Mouse (Mus musculus) lung, embryonic 15.5 days (tissue): ENCODE results near the gene Pmm1. TPM values are rescaled to one million over a fixed set of nuclear protein-coding genes. Genes with fewer than 3 reads are reported as not detected.

Experiments used
- ATAC-seq: fragments of 200-750 bp; cut with Nextera tagmentation; 2 replicates; pipeline ENCODE4 v1.8.0; 2017; ENCODE audit warnings: moderate number of reproducible peaks, borderline replicate concordance; ENCODE audit not compliant: low FRiP score, low TSS enrichment; ENCODE audit errors: extremely low read depth
- H3K27ac ChIP-seq: fragments of 300-500 bp; sonication (generic); 2 replicates; pipeline ENCODE4 v1.5.1; 2015; ENCODE audit warnings: moderate library complexity, mild to moderate bottlenecking, inconsistent platforms
- H3K27me3 ChIP-seq: fragments of 300-500 bp; sonication (generic); 2 replicates; pipeline ENCODE4 v1.6.1; 2015; ENCODE audit warnings: inconsistent platforms
- H3K36me3 ChIP-seq: fragments of 300-500 bp; sonication (generic); 2 replicates; pipeline ENCODE4 v1.6.1; 2015; ENCODE audit warnings: inconsistent platforms
- H3K4me1 ChIP-seq: fragments of 300-500 bp; sonication (generic); 2 replicates; pipeline ENCODE4 v1.6.1; 2015; ENCODE audit warnings: inconsistent platforms
- H3K4me2 ChIP-seq: fragments of 300-500 bp; sonication (generic); 2 replicates; pipeline ENCODE4 v1.6.1; 2015; ENCODE audit warnings: inconsistent platforms, mild to moderate bottlenecking, moderate library complexity
- H3K4me3 ChIP-seq: fragments of 300-500 bp; sonication (generic); 2 replicates; pipeline ENCODE4 v1.5.1; 2015; ENCODE audit warnings: mild to moderate bottlenecking, inconsistent platforms
- H3K9ac ChIP-seq: fragments of 300-500 bp; sonication (generic); 2 replicates; pipeline ENCODE4 v1.6.1; 2015; ENCODE audit warnings: inconsistent platforms
- H3K9me3 ChIP-seq: fragments of 300-500 bp; sonication (generic); 2 replicates; pipeline ENCODE4 v1.6.1; 2016; ENCODE audit warnings: inconsistent platforms
- WGBS: fragments of 180-500 bp; shearing (Covaris S2); methylation state at CpG from one replicate; pipeline ENCODE4 v1.1.7; 2015; 5-methylcytosine and 5-hydroxymethylcytosine counted together
- polyA plus RNA-seq: library from polyadenylated mRNA; unstranded; fragments of >200 nt; fragmentation: Nextera tagmentation; extraction: Ambion mirVana; gene quantifications from 2 replicates; pipeline ENCODE4 v1.2.1, GENCODE M21; 2015

Pmm1 gene
- polyA plus RNA-seq, 1 experiment from 2014 or later: 37.1 TPM

GRCm38 (mm10) chr15:81954716-81955115 is 6.0 kb downstream of the Pmm1 start:
- no peak overlapping the region for H3K27ac ChIP-seq
- H3K9ac ChIP-seq: no peak overlapping the region
- peaks cover 15% of the 10 kb centered on the region for H3K36me3 ChIP-seq
- H3K4me1 ChIP-seq: no peaks in the 10 kb centered on the region
- H3K9me3 ChIP-seq: no peaks in the 10 kb centered on the region
- no peak overlapping the region for H3K4me3 ChIP-seq
- no peak for ATAC-seq
- H3K4me2 ChIP-seq: no peak overlapping the region
- no peaks in the 10 kb centered on the region for H3K27me3 ChIP-seq
- 82% methylated on average over 6 of the region's 6 CpGs for WGBS

GRCm38 (mm10) chr15:81954151-81954583 is 6.6 kb downstream of the Pmm1 start:
- WGBS: 93% methylated on average over 9 of the region's 9 CpGs
- Histone ChIP-seq H3K9me3 (no peaks in the 10 kb centered on the region), H3K4me1 (no peaks in the 10 kb centered on the region), H3K4me3 (no peak overlapping the region), H3K27ac (no peak overlapping the region), H3K36me3 (peaks cover 15% of the 10 kb centered on the region), H3K27me3 (no peaks in the 10 kb centered on the region), H3K9ac (no peak overlapping the region), H3K4me2 (no peak overlapping the region)
- no peak for ATAC-seq

GRCm38 (mm10) chr15:81952310-81952709 is 8.4 kb downstream of the Pmm1 start:
- Histone ChIP-seq H3K4me3 (no peak overlapping the region), H3K9ac (no peak overlapping the region), H3K9me3 (no peaks in the 10 kb centered on the region), H3K4me1 (no peaks in the 10 kb centered on the region), H3K4me2 (no peak overlapping the region), H3K27ac (no peak overlapping the region), H3K27me3 (no peaks in the 10 kb centered on the region), H3K36me3 (peaks cover 15% of the 10 kb centered on the region)
- 78% methylated on average over 4 of the region's 4 CpGs for WGBS
- ATAC-seq: no peak

- no peak overlapping the region for H3K27ac ChIP-seq
- WGBS: 73% methylated on average over 9 of the region's 9 CpGs
These were observed 9.6 kb downstream of the Pmm1 start for GRCm38 (mm10) chr15:81951159-81951558.

GRCm38 (mm10) chr15:81950716-81951115 is 10.0 kb downstream of the Pmm1 start:
- no peak overlapping the region for H3K4me3 ChIP-seq
- no peaks in the 10 kb centered on the region for H3K27me3 ChIP-seq
- no peak for ATAC-seq
- H3K27ac ChIP-seq: no peak overlapping the region
- no peaks in the 10 kb centered on the region for H3K4me1 ChIP-seq
- H3K36me3 ChIP-seq: peaks cover 15% of the 10 kb centered on the region
- no peaks in the 10 kb centered on the region for H3K9me3 ChIP-seq
- 71% methylated on average over 5 of the region's 5 CpGs for WGBS
- H3K4me2 ChIP-seq: no peak overlapping the region
- H3K9ac ChIP-seq: no peak overlapping the region

More at GRCm38 (mm10) chr15:81951159-81951558, 9.6 kb downstream of the Pmm1 start:
- ATAC-seq: no peak
- Histone ChIP-seq H3K9me3 (no peaks in the 10 kb centered on the region), H3K36me3 (peaks cover 15% of the 10 kb centered on the region), H3K4me2 (no peak overlapping the region), H3K27me3 (no peaks in the 10 kb centered on the region), H3K4me3 (no peak overlapping the region), H3K9ac (no peak overlapping the region), H3K4me1 (no peaks in the 10 kb centered on the region)

GRCm38 (mm10) chr15:81949476-81950131 is 11.1 kb downstream of the Pmm1 start:
- Histone ChIP-seq H3K27ac (no peak overlapping the region), H3K9ac (no peak overlapping the region), H3K36me3 (peaks cover 10% of the 10 kb centered on the region; the same call in 1 of the 2 replicates), H3K4me2 (no peak overlapping the region), H3K9me3 (no peaks in the 10 kb centered on the region), H3K4me3 (no peak overlapping the region), H3K27me3 (no peaks in the 10 kb centered on the region), H3K4me1 (no peaks in the 10 kb centered on the region)
- 70% methylated on average over 11 of the region's 11 CpGs for WGBS
- ATAC-seq: no peak

GRCm38 (mm10) chr15:81949076-81949475 is 11.7 kb downstream of the Pmm1 start:
- H3K4me2 ChIP-seq: no peak overlapping the region

GRCm38 (mm10) chr15:81943176-81943749 is 17.5 kb downstream of the Pmm1 start:
- no peak overlapping the region for H3K27ac ChIP-seq
- H3K36me3 ChIP-seq: no peaks in the 10 kb centered on the region
- H3K4me3 ChIP-seq: no peak overlapping the region
- no peak overlapping the region for H3K4me2 ChIP-seq
- no peaks in the 10 kb centered on the region; the same call in 1 of the 2 replicates for H3K4me1 ChIP-seq
- H3K9me3 ChIP-seq: no peaks in the 10 kb centered on the region
- no peaks in the 10 kb centered on the region for H3K27me3 ChIP-seq
- no peak overlapping the region for H3K9ac ChIP-seq
- ATAC-seq: no peak
- WGBS: 14% methylated on average over 9 of the region's 9 CpGs

More at GRCm38 (mm10) chr15:81949076-81949475, 11.7 kb downstream of the Pmm1 start:
- Histone ChIP-seq H3K27ac (no peak overlapping the region), H3K4me1 (no peaks in the 10 kb centered on the region), H3K9me3 (no peaks in the 10 kb centered on the region), H3K9ac (no peak overlapping the region), H3K36me3 (peaks cover 4% of the 10 kb centered on the region; the same call in 1 of the 2 replicates), H3K4me3 (no peak overlapping the region), H3K27me3 (no peaks in the 10 kb centered on the region)
- WGBS: 69% methylated on average over 10 of the region's 10 CpGs
- ATAC-seq: no peak

GRCm38 (mm10) chr15:81941010-81941409 is 19.7 kb downstream of the Pmm1 start:
- Histone ChIP-seq H3K9me3 (no peaks in the 10 kb centered on the region), H3K4me1 (peaks cover 22% of the 10 kb centered on the region), H3K9ac (no peak overlapping the region), H3K27ac (no peak overlapping the region), H3K4me2 (no peak overlapping the region), H3K36me3 (no peaks in the 10 kb centered on the region), H3K27me3 (peaks cover 7% of the 10 kb centered on the region; the same call in 1 of the 2 replicates), H3K4me3 (no peak overlapping the region)
- WGBS: 87% methylated on average over 2 of the region's 2 CpGs
- ATAC-seq: no peak

GRCm38 (mm10) chr15:81940219-81940618 is 20.5 kb downstream of the Pmm1 start:
- H3K4me2 ChIP-seq: no peak overlapping the region
- H3K4me1 ChIP-seq: peaks cover 25% of the 10 kb centered on the region
- 86% methylated on average over 5 of the region's 5 CpGs for WGBS
- H3K27ac ChIP-seq: no peak overlapping the region
- no peak for ATAC-seq
- H3K27me3 ChIP-seq: peaks cover 7% of the 10 kb centered on the region; the same call in 1 of the 2 replicates
- H3K9me3 ChIP-seq: no peaks in the 10 kb centered on the region
- no peaks in the 10 kb centered on the region for H3K36me3 ChIP-seq
- H3K9ac ChIP-seq: no peak overlapping the region
- no peak overlapping the region for H3K4me3 ChIP-seq

GRCm38 (mm10) chr15:81939774-81940173 is 21.0 kb downstream of the Pmm1 start:
- Histone ChIP-seq H3K4me2 (no peak overlapping the region), H3K4me3 (no peak overlapping the region), H3K36me3 (no peaks in the 10 kb centered on the region), H3K9ac (no peak overlapping the region), H3K4me1 (peaks cover 25% of the 10 kb centered on the region), H3K27ac (no peak overlapping the region), H3K9me3 (no peaks in the 10 kb centered on the region), H3K27me3 (peaks cover 7% of the 10 kb centered on the region; the same call in 1 of the 2 replicates)
- 76% methylated on average over 4 of the region's 4 CpGs for WGBS
- no peak for ATAC-seq

GRCm38 (mm10) chr15:81939157-81939715 is 21.5 kb downstream of the Pmm1 start:
- Histone ChIP-seq H3K4me3 (no peak overlapping the region), H3K27ac (no peak overlapping the region), H3K9ac (no peak overlapping the region), H3K4me1 (peaks cover 25% of the 10 kb centered on the region), H3K4me2 (no peak overlapping the region), H3K27me3 (peaks cover 7% of the 10 kb centered on the region; the same call in 1 of the 2 replicates), H3K36me3 (no peaks in the 10 kb centered on the region), H3K9me3 (no peaks in the 10 kb centered on the region)
- 84% methylated on average over 10 of the region's 10 CpGs for WGBS
- ATAC-seq: no peak
